Mouse (Mus musculus): ENCODE data around the gene Gpc6. TPM values are rescaled to one million over a fixed set of nuclear protein-coding genes. Genes with fewer than 3 reads are reported as not detected.

Gene Gpc6
- total and polyA plus RNA-seq, 3 experiments: not detected

- Histone ChIP-seq H3K4me3 (ENCODE audit: control insufficient read depth in 1 of 2, insufficient read depth in 1 of 2, low read depth in 2 of 2, low read length in 2 of 2) (no peak overlapping the region), H3K27me3 (ENCODE audit: control insufficient read depth in 1 of 2, insufficient read depth in 2 of 2, low read length in 2 of 2) (no peaks in the 10 kb centered on the region), H3K9ac (ENCODE audit: control insufficient read depth, low read depth, low read length, poor library complexity, severe bottlenecking) (no peak overlapping the region), H3K79me2 (ENCODE audit: control insufficient read depth, insufficient read depth, low read length, poor library complexity) (no peaks in the 10 kb centered on the region), H3K4me1 (ENCODE audit: control insufficient read depth in 1 of 2, insufficient read depth in 2 of 2, low read length in 2 of 2) (no peaks in the 10 kb centered on the region), H3K9me3 (replicated peaks; ENCODE audit: insufficient read depth, low read length) (no peaks in the 10 kb centered on the region), H3K27ac (ENCODE audit: control insufficient read depth, low read depth, low read length) (no peak overlapping the region), H3K36me3 (ENCODE audit: control insufficient read depth in 1 of 2, insufficient read depth in 2 of 2, low read length in 2 of 2) (no peaks in the 10 kb centered on the region)
- DNase-seq (ENCODE audit: low read depth, low spot score): no peak
- TF ChIP-seq MXI1 (IDR thresholded peaks at IDR 0.05; ENCODE audit: low read depth, low read length) (no peak), RCOR1 (IDR thresholded peaks at IDR 0.05; ENCODE audit: low read depth, low read length) (no peak), TAL1 (IDR thresholded peaks at IDR 0.05; ENCODE audit: low read length) (no peak), ZKSCAN1 (IDR thresholded peaks at IDR 0.05; ENCODE audit: low read depth, low read length) (no peak)
Measured at GRCm38 (mm10) chr14:117826294-117827046, 901.4 kb downstream of the Gpc6 start.

GRCm38 (mm10) chr14:117831267-117831666 lies 906.2 kb downstream of the Gpc6 start:
- H3K27ac ChIP-seq (ENCODE audit: control insufficient read depth, low read depth, low read length): no peak overlapping the region
- no peak overlapping the region for H3K9ac ChIP-seq (ENCODE audit: control insufficient read depth, low read depth, low read length, poor library complexity, severe bottlenecking)
- H3K79me2 ChIP-seq (ENCODE audit: control insufficient read depth, insufficient read depth, low read length, poor library complexity): no peaks in the 10 kb centered on the region
- DNase-seq (ENCODE audit: low read depth, low spot score): no peak
- no peaks in the 10 kb centered on the region for H3K4me1 ChIP-seq (ENCODE audit: control insufficient read depth in 1 of 2, insufficient read depth in 2 of 2, low read length in 2 of 2)
- H3K9me3 ChIP-seq (replicated peaks; ENCODE audit: insufficient read depth, low read length): no peaks in the 10 kb centered on the region
- H3K4me3 ChIP-seq (ENCODE audit: control insufficient read depth in 1 of 2, insufficient read depth in 1 of 2, low read depth in 2 of 2, low read length in 2 of 2): no peak overlapping the region
- no peaks in the 10 kb centered on the region for H3K36me3 ChIP-seq (ENCODE audit: control insufficient read depth in 1 of 2, insufficient read depth in 2 of 2, low read length in 2 of 2)
- H3K27me3 ChIP-seq (ENCODE audit: control insufficient read depth in 1 of 2, insufficient read depth in 2 of 2, low read length in 2 of 2): no peaks in the 10 kb centered on the region
- TF ChIP-seq RCOR1 (IDR thresholded peaks at IDR 0.05; ENCODE audit: low read depth, low read length): no peak
- TF ChIP-seq USF2 (IDR thresholded peaks at IDR 0.05; ENCODE audit: borderline replicate concordance in 1 of 2, insufficient read depth in 1 of 2, low read depth in 1 of 2, low read length in 2 of 2): no peak
- no peak for TF ChIP-seq JUND (IDR thresholded peaks at IDR 0.05; ENCODE audit: low read depth, low read length)
- no peak for TF ChIP-seq USF1 (IDR thresholded peaks at IDR 0.05; ENCODE audit: low read depth, low read length)
- no peak for TF ChIP-seq EP300 (IDR thresholded peaks at IDR 0.05; ENCODE audit: low read depth in 1 of 2, low read length in 2 of 2)
- no peak for TF ChIP-seq SMC3 (IDR thresholded peaks at IDR 0.05; ENCODE audit: low read depth, low read length)
- no peak for TF ChIP-seq MEF2A (IDR thresholded peaks at IDR 0.05; ENCODE audit: extremely low read depth, insufficient replicate concordance, low read depth, low read length, poor library complexity, severe bottlenecking)
- no peak for TF ChIP-seq TBP (IDR thresholded peaks at IDR 0.05; ENCODE audit: low read depth, low read length)
- TF ChIP-seq RAD21 (IDR thresholded peaks at IDR 0.05; ENCODE audit: low read depth, low read length): no peak
- TF ChIP-seq ZC3H11A (IDR thresholded peaks at IDR 0.05; ENCODE audit: low read depth, low read length): no peak

DNA sequence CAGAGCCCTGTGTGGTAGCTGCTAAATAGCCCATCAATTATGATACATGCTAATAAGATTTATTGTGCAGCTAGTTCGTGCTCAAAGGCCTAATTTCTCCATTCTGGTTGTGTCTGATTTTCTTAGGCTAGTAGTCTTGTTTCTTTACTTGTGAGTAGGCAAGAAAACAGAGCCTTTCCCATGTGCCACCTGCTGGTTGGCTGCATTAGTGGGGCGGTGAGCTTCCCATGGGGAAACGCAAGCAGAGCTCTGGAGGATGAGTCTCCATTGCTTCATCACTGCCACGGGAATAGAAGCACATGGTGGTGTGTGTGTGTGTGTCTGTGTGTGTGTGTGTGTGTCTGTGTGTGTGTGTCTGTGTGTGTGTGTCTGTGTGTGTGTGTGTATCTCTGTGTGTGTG lies 906.6 kb downstream of the Gpc6 start:
- Histone ChIP-seq H3K36me3 (ENCODE audit: control insufficient read depth in 1 of 2, insufficient read depth in 2 of 2, low read length in 2 of 2) (no peaks in the 10 kb centered on the region), H3K9me3 (replicated peaks; ENCODE audit: insufficient read depth, low read length) (no peaks in the 10 kb centered on the region), H3K4me1 (ENCODE audit: control insufficient read depth in 1 of 2, insufficient read depth in 2 of 2, low read length in 2 of 2) (no peaks in the 10 kb centered on the region), H3K4me3 (ENCODE audit: control insufficient read depth in 1 of 2, insufficient read depth in 1 of 2, low read depth in 2 of 2, low read length in 2 of 2) (no peak overlapping the region), H3K79me2 (ENCODE audit: control insufficient read depth, insufficient read depth, low read length, poor library complexity) (no peaks in the 10 kb centered on the region), H3K27ac (ENCODE audit: control insufficient read depth, low read depth, low read length) (no peak overlapping the region), H3K9ac (ENCODE audit: control insufficient read depth, low read depth, low read length, poor library complexity, severe bottlenecking) (no peak overlapping the region), H3K27me3 (ENCODE audit: control insufficient read depth in 1 of 2, insufficient read depth in 2 of 2, low read length in 2 of 2) (no peaks in the 10 kb centered on the region)
- no peak for DNase-seq (ENCODE audit: low read depth, low spot score)
- no peak for TF ChIP-seq MAX (IDR thresholded peaks at IDR 0.05; ENCODE audit: low read length)
- no peak for TF ChIP-seq ZMIZ1 (IDR thresholded peaks at IDR 0.05; ENCODE audit: low read depth, low read length)
- no peak for TF ChIP-seq NELFE (IDR thresholded peaks at IDR 0.05; ENCODE audit: low read depth, low read length)
- TF ChIP-seq MYB (IDR thresholded peaks at IDR 0.05; ENCODE audit: low read depth, low read length): no peak
- TF ChIP-seq NRF1 (IDR thresholded peaks at IDR 0.05; ENCODE audit: insufficient read depth, low read depth, low read length, poor library complexity, severe bottlenecking): no peak
